In the genomic region with DNA sequence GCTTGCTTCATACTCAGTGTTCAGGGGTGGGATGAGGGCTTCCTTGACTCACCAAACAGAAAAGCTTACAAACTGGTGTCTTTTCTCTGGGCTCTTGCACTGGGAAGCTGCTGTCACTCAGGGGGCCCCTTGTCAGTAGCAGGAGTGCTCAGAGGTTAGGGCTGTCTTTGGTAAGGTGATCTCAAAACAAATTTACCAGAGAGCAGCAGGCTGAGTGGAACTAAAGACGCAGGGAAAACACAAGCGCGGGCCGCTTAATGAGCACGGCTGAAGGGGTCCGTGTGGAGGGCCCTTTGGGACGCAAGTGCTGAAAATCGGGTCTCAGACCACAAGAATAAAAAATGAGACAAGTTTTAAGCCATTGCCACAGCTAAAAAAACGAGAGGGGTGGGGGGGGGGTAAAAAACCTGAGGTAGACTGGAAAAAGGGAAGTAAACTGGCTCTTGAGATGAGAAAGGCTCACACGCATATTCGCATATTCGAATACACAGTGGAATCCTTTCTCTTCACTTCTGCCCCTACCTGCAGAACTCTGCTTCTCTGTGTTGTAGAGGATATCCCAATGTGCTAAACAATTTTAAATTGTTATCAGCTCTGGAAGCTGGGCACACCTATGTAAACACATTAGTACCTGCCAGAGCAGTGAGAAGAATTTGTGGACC, we compare ENCODE assay signal across 18 mouse cellular contexts. TPM values are rescaled to one million over a fixed set of nuclear protein-coding genes. Genes with fewer than 3 reads are reported as not detected.
DNase-seq lines count a peak whose midpoint lies in the region; ATAC-seq and TF ChIP-seq lines count a peak whose summit lies in the region.
"Had no signal": no experiment of that assay in that cellular context is flagged by ENCODE, and none has a peak within 500 bp of the region (broad histone marks: within the 10 kb centered on the region; RNA-seq: fewer than 3 reads in every experiment).

No protein-coding gene starts in this region.

- no peak for DNase-seq in gastrocnemius, adult 2 months
- no peak for DNase-seq in gastrocnemius, postnatal 14 days
- DNase-seq in kidney, postnatal 10 days: no peak
- peak; percentile 4 for DNase-seq in ES-E14 (ENCODE audit: low read depth, low spot score)
- no peak for DNase-seq in urinary bladder, adult 18-20 months (ENCODE audit: low spot score in 2 of 2)
- DNase-seq in thymus, adult 18-20 months: no peak
- DNase-seq: adrenal gland, postnatal 14 days; cerebellum, adult 11 months; kidney, adult 2 months; thymus, postnatal 25 days had no signal

- 0 out of 2 replicates have a peak, but pooled peaks cover 6% of the 10 kb centered on the region for H3K4me1 ChIP-seq in kidney, embryonic 16.5 days (ENCODE audit: insufficient read depth, low read length)
- peaks cover 0 to 6% of the 10 kb centered on the region in 2 experiments; a peak in 1 of 4 replicates for H3K4me1 ChIP-seq in ES-E14 (ENCODE audit: control insufficient read depth in 2 of 2, insufficient read depth in 2 of 2, low read length in 2 of 2, poor library complexity in 1 of 2)
- peaks cover 24% of the 10 kb centered on the region for H3K4me1 ChIP-seq in embryonic facial prominence, embryonic 13.5 days

- peak overlapping the region; percentile 58 for H3K27ac ChIP-seq in gastrocnemius, adult 2 months
- no peak overlapping the region for H3K27ac ChIP-seq in kidney, embryonic 16.5 days (ENCODE audit: low read length)
- no peak overlapping the region for H3K27ac ChIP-seq in ES-E14 (ENCODE audit: insufficient read depth, low read depth, low read length, poor library complexity, severe bottlenecking)
- no peak overlapping the region for H3K27ac ChIP-seq in embryonic facial prominence, embryonic 13.5 days
- H3K27ac ChIP-seq: limb, embryonic 15.5 days had no signal

- H3K27me3 ChIP-seq in kidney, embryonic 16.5 days (ENCODE audit: insufficient read depth, low read length): peaks cover 29% of the 10 kb centered on the region
- H3K27me3 ChIP-seq in embryonic facial prominence, embryonic 13.5 days: peaks cover 50% of the 10 kb centered on the region

- H3K9ac ChIP-seq in kidney, embryonic 16.5 days (replicated peaks; ENCODE audit: low read length): no peak overlapping the region
- no peak overlapping the region for H3K9ac ChIP-seq in ES-E14 (ENCODE audit: insufficient read depth, low read depth, low read length, poor library complexity, severe bottlenecking)
- H3K9ac ChIP-seq in embryonic facial prominence, embryonic 13.5 days: no peak overlapping the region
- H3K9ac ChIP-seq: limb, embryonic 15.5 days had no signal

- intact Hi-C loops in gastrocnemius, adult 2 months (cut with DNase I): no loop called here
- intact Hi-C loops in gastrocnemius, postnatal 14 days (cut with DNase I; ENCODE audit: low total_unique reads): no loop called here

- ATAC-seq in kidney, embryonic 16.5 days (ENCODE audit: low FRiP score, low TSS enrichment): 0 out of 2 replicates have a peak, but pooled peaks have one; percentile 43
- 0 out of 2 replicates have a peak, but pooled peaks have one; percentile 15 for ATAC-seq in embryonic facial prominence, embryonic 13.5 days (ENCODE audit: insufficient number of reproducible peaks, insufficient read depth, low FRiP score, low TSS enrichment, low read depth)
- ATAC-seq: lung, postnatal 0 days had no signal

- peak overlapping the region; percentile 9 for H3K4me3 ChIP-seq in gastrocnemius, adult 2 months
- no peak overlapping the region for H3K4me3 ChIP-seq in kidney, embryonic 16.5 days (ENCODE audit: low read length)
- no peak overlapping the region for H3K4me3 ChIP-seq in ES-E14 (ENCODE audit: insufficient read depth in 1 of 2, low read depth in 1 of 2, low read length in 2 of 2, poor library complexity in 1 of 2, severe bottlenecking in 1 of 2)
- H3K4me3 ChIP-seq in embryonic facial prominence, embryonic 13.5 days: no peak overlapping the region
- H3K4me3 ChIP-seq: limb, embryonic 15.5 days had no signal

- H3K36me3 ChIP-seq in kidney, embryonic 16.5 days (ENCODE audit: insufficient read depth, low read length): no peaks in the 10 kb centered on the region
- H3K36me3 ChIP-seq in ES-E14 (ENCODE audit: control insufficient read depth, insufficient read depth, low read length, poor library complexity, severe bottlenecking): no peaks in the 10 kb centered on the region
- H3K36me3 ChIP-seq in embryonic facial prominence, embryonic 13.5 days: no peaks in the 10 kb centered on the region
- H3K36me3 ChIP-seq: limb, embryonic 15.5 days had no signal

- H3K9me3 ChIP-seq in kidney, embryonic 16.5 days (ENCODE audit: low read length): no peaks in the 10 kb centered on the region
- no peaks in the 10 kb centered on the region for H3K9me3 ChIP-seq in ES-E14 (ENCODE audit: control insufficient read depth, insufficient read depth, low read depth, low read length)
- H3K9me3 ChIP-seq in embryonic facial prominence, embryonic 13.5 days: no peaks in the 10 kb centered on the region
- H3K9me3 ChIP-seq: limb, embryonic 15.5 days had no signal

- H3K4me2 ChIP-seq in kidney, embryonic 16.5 days (replicated peaks; ENCODE audit: low read depth, low read length): no peak overlapping the region
- H3K4me2 ChIP-seq in embryonic facial prominence, embryonic 13.5 days: peak overlapping the region; percentile 33
- H3K4me2 ChIP-seq: limb, embryonic 15.5 days had no signal

- no peak for TF ChIP-seq CTCF in gastrocnemius, adult 2 months (IDR thresholded peaks at IDR 0.05)

- 21% methylated on average over 12 of the region's 12 CpGs for WGBS in kidney, embryonic 16.5 days
- WGBS in embryonic facial prominence, embryonic 13.5 days: 23% methylated on average over 12 of the region's 12 CpGs

- in situ Hi-C loops in ES-E14 (cut with MboI; ENCODE audit: low sequenced_read_pairs in 2 of 2, unreplicated experiment in 2 of 2): no loop called here

TF ChIP-seq in ES-E14, 5 proteins besides CTCF, POLR2A, EP300 and RAD21:
- TF ChIP-seq HCFC1 (IDR thresholded peaks at IDR 0.05; ENCODE audit: borderline replicate concordance, insufficient read depth, low read length) (no peak), ZC3H11A (IDR thresholded peaks at IDR 0.05; ENCODE audit: borderline replicate concordance, low read depth, low read length) (no peak), MAFK (IDR thresholded peaks at IDR 0.05; ENCODE audit: insufficient read depth, low read depth, low read length) (no peak), ZNF384 (IDR thresholded peaks at IDR 0.05; ENCODE audit: low read depth, low read length) (no peak), CHD2 (IDR thresholded peaks at IDR 0.05; ENCODE audit: low read depth, low read length) (no peak)

RNA-seq across cellular contexts. Expression of a gene that starts 2.9 kb away (rescaled TPM):
- 1 to 10 TPM; 1.9 to 2.3 TPM for total RNA-seq in gastrocnemius, adult 2 months (2021)
- 1 to 10 TPM; 4.2 to 4.9 TPM for total RNA-seq in gastrocnemius, postnatal 14 days (2021)
- polyA plus RNA-seq in kidney, embryonic 16.5 days (2015; fragmentation: Nextera tagmentation; extraction: Ambion mirVana): 0.12 and 0.19 TPM in 2 replicates
- not detected in 2 replicates for total RNA-seq in ES-E14 (2012; rRNA removed)
- 4.9 and 5.3 TPM in 2 replicates for polyA plus RNA-seq in embryonic facial prominence, embryonic 13.5 days (2015; fragmentation: Nextera tagmentation; extraction: Ambion mirVana)
- total RNA-seq: adrenal gland, postnatal 14 days; layer of hippocampus, postnatal 10 days; midbrain, postnatal 0 days had no signal
- polyA plus RNA-seq: midbrain, postnatal 0 days had no signal

RNA-seq across cellular contexts. Expression of a gene that starts 5.8 kb away (rescaled TPM):
- total RNA-seq in gastrocnemius, adult 2 months (2021): 100 to 1,000 TPM in 1 of 2 experiments, 10 to 100 TPM in 1; 97.3 to 144 TPM
- total RNA-seq in gastrocnemius, postnatal 14 days (2021): 100 to 1,000 TPM; 115 to 180 TPM
- polyA plus RNA-seq in kidney, embryonic 16.5 days (2015; fragmentation: Nextera tagmentation; extraction: Ambion mirVana): 0.23 and 0.37 TPM in 2 replicates
- not detected in 2 replicates for total RNA-seq in ES-E14 (2012; rRNA removed)
- polyA plus RNA-seq in embryonic facial prominence, embryonic 13.5 days (2015; fragmentation: Nextera tagmentation; extraction: Ambion mirVana): 0.27 TPM in 1 of 2 replicates, not detected in the other
- total RNA-seq: adrenal gland, postnatal 14 days; layer of hippocampus, postnatal 10 days; midbrain, postnatal 0 days had no signal
- polyA plus RNA-seq: hindbrain, embryonic 11.5 days; midbrain, postnatal 0 days; stomach, embryonic 14.5 days had no signal

Comparison
In these comparisons a context has a peak if more than half of its experiments do, and no peak if none do; other contexts are left out.
1. RNA of a gene that starts 5.8 kb away (total RNA-seq): 115 to 180 TPM in gastrocnemius, postnatal 14 days and 97.3 to 144 TPM in gastrocnemius, adult 2 months; not detected in ES-E14; every median in the first group is over 10 times any median in the second.